Mouse (Mus musculus): Measurements from ENCODE around the gene Cyp2c70. TPM values are rescaled to one million over a fixed set of nuclear protein-coding genes. Genes with fewer than 3 reads are reported as not detected.
"Not testable (repeated sequence)": the region's sequence is repeated elsewhere in the genome, so short reads cannot be mapped to it uniquely, and the experiment has no call there.

Cyp2c70 gene
- not detected in 2 replicates for polyA plus RNA-seq (2014; fragmentation: Nextera tagmentation; extraction: Ambion mirVana)

- no peak within 1 kb of the TSS for H3K27ac ChIP-seq (ENCODE audit: low read depth, low read length)
- 67% methylated on average over 5 of the region's 5 CpGs for WGBS
- H3K9me3 ChIP-seq (ENCODE audit: control insufficient read depth, low read length), result no peaks in the 10 kb centered on the region
- no peaks in the 10 kb centered on the region for H3K4me1 ChIP-seq (ENCODE audit: control insufficient read depth, insufficient read depth, low read length)
- H3K36me3 ChIP-seq (ENCODE audit: control insufficient read depth, insufficient read depth, low read length), result no peaks in the 10 kb centered on the region
- H3K4me3 ChIP-seq (ENCODE audit: low read length), result no peak within 1 kb of the TSS
- H3K9ac ChIP-seq (ENCODE audit: low read depth, low read length), result no peak within 1 kb of the TSS
- ATAC-seq (ENCODE audit: low FRiP score, low TSS enrichment), result no peak
- H3K27me3 ChIP-seq (ENCODE audit: control insufficient read depth, insufficient read depth, low read length), result no peaks in the 10 kb centered on the region
- no peak within 1 kb of the TSS for H3K4me2 ChIP-seq (replicated peaks; ENCODE audit: low read depth, low read length)
These were observed at the start of gene Cyp2c70 for GRCm38 (mm10) chr19:40187160-40187559. Cyp2c70 (minus strand) TSS chr19:40187333.

DNA sequence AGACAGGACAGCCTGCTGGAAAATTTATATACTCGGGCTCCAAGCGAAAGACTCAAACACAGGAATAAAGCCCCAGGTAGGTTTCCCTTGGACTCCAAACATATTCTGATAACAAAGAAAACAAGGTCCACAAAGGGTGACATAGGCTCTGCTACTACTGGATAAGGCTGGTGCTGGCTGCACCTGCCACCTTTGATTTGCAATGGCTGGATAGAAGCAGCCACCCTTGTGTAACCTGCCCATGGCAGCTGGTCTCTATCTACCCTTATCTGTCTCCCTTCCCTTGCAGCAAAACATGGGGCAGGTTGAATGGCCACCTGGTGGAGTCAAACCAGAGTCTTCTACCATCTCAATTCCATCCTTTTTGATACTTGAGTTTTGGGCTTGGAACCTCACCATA lies 45.4 kb upstream of the Cyp2c70 start:
- no peak for ATAC-seq (ENCODE audit: low FRiP score, low TSS enrichment)
- H3K27me3 ChIP-seq (ENCODE audit: control insufficient read depth, insufficient read depth, low read length), result no peaks in the 10 kb centered on the region
- no peak overlapping the region for H3K4me3 ChIP-seq (ENCODE audit: low read length)
- H3K36me3 ChIP-seq (ENCODE audit: control insufficient read depth, insufficient read depth, low read length), result no peaks in the 10 kb centered on the region
- WGBS, result 80% methylated on average over 2 of the region's 2 CpGs
- no peaks in the 10 kb centered on the region for H3K9me3 ChIP-seq (ENCODE audit: control insufficient read depth, low read length)
- no peak overlapping the region for H3K27ac ChIP-seq (ENCODE audit: low read depth, low read length)
- H3K9ac ChIP-seq (ENCODE audit: low read depth, low read length), result no peak overlapping the region
- no peaks in the 10 kb centered on the region for H3K4me1 ChIP-seq (ENCODE audit: control insufficient read depth, insufficient read depth, low read length)
- no peak overlapping the region for H3K4me2 ChIP-seq (replicated peaks; ENCODE audit: low read depth, low read length)

DNA sequence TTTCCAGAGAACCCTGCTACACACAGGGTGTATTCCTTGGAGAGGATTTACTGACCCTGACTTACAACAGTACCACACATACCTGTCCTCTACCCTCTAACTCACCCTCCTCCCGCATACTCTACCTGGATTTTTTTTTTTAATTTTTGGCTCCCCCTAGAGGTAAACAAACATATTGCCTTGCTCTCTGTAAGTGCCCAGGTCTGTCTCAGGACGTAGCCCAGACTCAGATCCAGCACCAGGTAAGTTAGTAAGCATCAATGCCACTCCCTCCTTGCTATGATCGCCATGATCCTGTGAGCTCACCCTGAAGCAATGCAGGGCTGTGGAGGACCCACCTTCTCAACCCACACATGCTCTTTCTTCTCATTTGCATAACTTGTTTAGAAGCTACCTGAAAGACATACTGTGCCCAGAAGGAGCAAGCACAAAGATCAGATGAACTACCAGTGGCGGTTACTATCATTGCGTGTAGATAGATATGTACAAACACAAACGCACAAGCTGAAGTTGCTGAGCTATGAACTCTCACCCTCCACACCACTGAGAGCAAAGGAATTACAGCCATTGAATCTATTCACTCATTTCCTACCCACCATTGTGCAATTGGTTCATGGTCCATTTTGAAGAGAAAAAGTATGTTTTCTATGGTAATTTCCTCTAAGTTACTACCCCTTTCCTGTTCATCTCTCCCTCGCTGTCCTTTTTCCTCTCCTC lies 44.9 kb upstream of the Cyp2c70 start:
- no peaks in the 10 kb centered on the region for H3K9me3 ChIP-seq (ENCODE audit: control insufficient read depth, low read length)
- 72% methylated on average over 7 of the region's 7 CpGs for WGBS
- H3K27me3 ChIP-seq (ENCODE audit: control insufficient read depth, insufficient read depth, low read length), result no peaks in the 10 kb centered on the region
- no peak for ATAC-seq (ENCODE audit: low FRiP score, low TSS enrichment)
- H3K4me3 ChIP-seq (ENCODE audit: low read length), result no peak overlapping the region
- H3K27ac ChIP-seq (ENCODE audit: low read depth, low read length), result no peak overlapping the region
- no peak overlapping the region for H3K9ac ChIP-seq (ENCODE audit: low read depth, low read length)
- H3K4me1 ChIP-seq (ENCODE audit: control insufficient read depth, insufficient read depth, low read length), result no peaks in the 10 kb centered on the region
- no peaks in the 10 kb centered on the region for H3K36me3 ChIP-seq (ENCODE audit: control insufficient read depth, insufficient read depth, low read length)
- H3K4me2 ChIP-seq (replicated peaks; ENCODE audit: low read depth, low read length), result no peak overlapping the region

DNA sequence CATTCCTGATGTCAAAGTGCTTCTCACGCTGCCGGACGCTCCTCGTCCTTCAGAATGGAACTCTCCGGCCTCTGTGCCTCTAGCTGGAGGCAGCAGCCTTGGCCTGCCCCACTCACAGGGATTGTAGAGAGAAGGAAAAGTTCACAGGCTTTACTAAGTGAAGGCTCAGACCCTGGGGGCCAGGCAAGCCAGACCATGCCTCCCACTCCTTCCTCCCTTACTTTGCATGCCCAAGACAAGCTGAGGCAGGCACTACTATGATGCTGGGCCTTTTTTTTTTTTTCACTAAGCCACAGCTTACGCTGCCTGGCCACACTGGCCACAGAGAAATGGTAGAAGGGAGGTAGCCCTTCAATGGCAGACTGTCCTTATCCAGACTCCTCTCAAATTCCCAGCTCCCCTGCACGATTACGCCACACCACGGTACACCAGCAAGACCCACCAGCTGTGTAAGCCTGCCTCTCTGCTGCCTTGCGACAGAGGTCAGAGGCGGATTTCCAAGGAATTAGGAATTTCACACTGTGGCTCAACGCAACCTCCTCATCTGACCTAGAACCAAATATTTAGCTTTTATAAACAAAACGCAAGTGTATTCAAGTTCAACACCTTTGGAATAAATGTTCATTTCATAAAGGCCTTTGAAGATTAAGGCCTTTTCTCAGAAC lies 44.1 kb upstream of the Cyp2c70 start:
- Histone ChIP-seq H3K27me3 (ENCODE audit: control insufficient read depth, insufficient read depth, low read length) (no peaks in the 10 kb centered on the region), H3K4me3 (ENCODE audit: low read length) (no peak overlapping the region), H3K4me2 (replicated peaks; ENCODE audit: low read depth, low read length) (no peak overlapping the region), H3K4me1 (ENCODE audit: control insufficient read depth, insufficient read depth, low read length) (no peaks in the 10 kb centered on the region), H3K36me3 (ENCODE audit: control insufficient read depth, insufficient read depth, low read length) (no peaks in the 10 kb centered on the region), H3K9ac (ENCODE audit: low read depth, low read length) (no peak overlapping the region), H3K27ac (ENCODE audit: low read depth, low read length) (no peak overlapping the region), H3K9me3 (ENCODE audit: control insufficient read depth, low read length) (no peaks in the 10 kb centered on the region)
- WGBS, result 85% methylated on average over 13 of the region's 13 CpGs
- ATAC-seq (ENCODE audit: low FRiP score, low TSS enrichment), result no peak

GRCm38 (mm10) chr19:40226516-40227151 lies 39.5 kb upstream of the Cyp2c70 start:
- ATAC-seq (ENCODE audit: low FRiP score, low TSS enrichment), result no peak

DNA sequence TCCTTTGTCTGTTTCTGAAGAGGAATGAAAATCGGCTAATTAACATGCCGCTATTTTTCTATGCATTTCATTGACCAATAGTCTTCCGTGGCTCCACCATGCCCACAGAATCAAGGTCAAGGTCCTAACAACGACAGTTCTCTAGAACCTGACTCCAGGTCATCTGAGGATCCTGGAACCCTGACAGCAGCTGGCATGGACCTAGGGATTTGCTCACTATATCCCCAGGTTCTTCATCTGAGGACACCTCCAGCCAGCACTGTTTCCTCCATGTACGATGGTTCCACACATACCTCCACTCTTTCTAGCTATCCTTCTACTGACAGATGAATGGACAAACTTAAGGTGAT lies 38.6 kb upstream of the Cyp2c70 start:
- Histone ChIP-seq H3K9ac (ENCODE audit: low read depth, low read length) (no peak overlapping the region), H3K9me3 (ENCODE audit: control insufficient read depth, low read length) (no peaks in the 10 kb centered on the region), H3K4me2 (replicated peaks; ENCODE audit: low read depth, low read length) (no peak overlapping the region), H3K27ac (ENCODE audit: low read depth, low read length) (no peak overlapping the region), H3K36me3 (ENCODE audit: control insufficient read depth, insufficient read depth, low read length) (no peaks in the 10 kb centered on the region), H3K4me1 (ENCODE audit: control insufficient read depth, insufficient read depth, low read length) (no peaks in the 10 kb centered on the region), H3K27me3 (ENCODE audit: control insufficient read depth, insufficient read depth, low read length) (no peaks in the 10 kb centered on the region), H3K4me3 (ENCODE audit: low read length) (no peak overlapping the region)
- WGBS, result 65% methylated on average over 5 of the region's 5 CpGs
- no peak for ATAC-seq (ENCODE audit: low FRiP score, low TSS enrichment)

More at GRCm38 (mm10) chr19:40226516-40227151, 39.5 kb upstream of the Cyp2c70 start:
- no peaks in the 10 kb centered on the region for H3K4me1 ChIP-seq (ENCODE audit: control insufficient read depth, insufficient read depth, low read length)
- whole genome bisulfite sequencing, result 88% methylated on average over 12 of the region's 12 CpGs
- H3K36me3 ChIP-seq (ENCODE audit: control insufficient read depth, insufficient read depth, low read length), result no peaks in the 10 kb centered on the region
- H3K4me3 ChIP-seq (ENCODE audit: low read length), result no peak overlapping the region
- H3K4me2 ChIP-seq (replicated peaks; ENCODE audit: low read depth, low read length), result no peak overlapping the region
- no peak overlapping the region for H3K27ac ChIP-seq (ENCODE audit: low read depth, low read length)
- no peak overlapping the region for H3K9ac ChIP-seq (ENCODE audit: low read depth, low read length)
- H3K9me3 ChIP-seq (ENCODE audit: control insufficient read depth, low read length), result no peaks in the 10 kb centered on the region
- no peaks in the 10 kb centered on the region for H3K27me3 ChIP-seq (ENCODE audit: control insufficient read depth, insufficient read depth, low read length)

DNA sequence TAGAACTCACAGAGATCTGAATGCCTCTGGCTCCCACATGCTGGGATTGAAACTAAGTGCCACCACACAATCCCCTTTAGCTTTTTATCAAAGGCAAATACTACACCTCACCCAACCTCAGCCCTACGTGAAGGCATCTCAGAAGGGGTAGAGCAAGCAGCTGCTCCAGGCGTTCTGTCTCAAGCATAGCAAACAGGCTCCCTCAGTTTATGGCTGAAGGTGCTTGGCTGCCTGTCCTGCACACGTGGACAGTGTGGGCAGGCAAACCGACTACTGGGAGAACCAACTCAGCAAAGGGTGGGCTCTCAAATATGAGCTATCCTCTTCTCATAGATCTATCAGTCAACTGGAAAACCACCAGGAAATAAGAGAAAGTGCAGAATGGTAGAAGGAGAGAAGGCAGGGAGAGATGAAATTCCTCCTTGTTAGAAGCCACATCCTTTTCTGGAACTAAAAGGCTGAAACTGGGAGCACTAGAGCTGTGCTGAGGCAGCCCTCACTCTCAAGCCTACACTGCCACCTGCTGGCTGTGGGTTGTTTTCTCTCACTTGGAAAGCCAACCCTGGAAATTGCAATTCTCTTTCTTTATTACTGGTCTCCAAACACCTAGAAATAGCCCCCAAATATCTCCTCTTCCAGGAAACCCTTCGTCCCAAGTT lies 38.1 kb upstream of the Cyp2c70 start:
- ATAC-seq (ENCODE audit: low FRiP score, low TSS enrichment), result peak; percentile 60; the same call in 1 of the 2 replicates
- Histone ChIP-seq H3K27me3 (ENCODE audit: control insufficient read depth, insufficient read depth, low read length) (no peaks in the 10 kb centered on the region), H3K4me3 (ENCODE audit: low read length) (no peak overlapping the region), H3K9ac (ENCODE audit: low read depth, low read length) (no peak overlapping the region), H3K4me1 (ENCODE audit: control insufficient read depth, insufficient read depth, low read length) (no peaks in the 10 kb centered on the region), H3K36me3 (ENCODE audit: control insufficient read depth, insufficient read depth, low read length) (no peaks in the 10 kb centered on the region), H3K9me3 (ENCODE audit: control insufficient read depth, low read length) (no peaks in the 10 kb centered on the region), H3K27ac (ENCODE audit: low read depth, low read length) (no peak overlapping the region), H3K4me2 (replicated peaks; ENCODE audit: low read depth, low read length) (no peak overlapping the region)
- 71% methylated on average over 5 of the region's 5 CpGs for WGBS

DNA sequence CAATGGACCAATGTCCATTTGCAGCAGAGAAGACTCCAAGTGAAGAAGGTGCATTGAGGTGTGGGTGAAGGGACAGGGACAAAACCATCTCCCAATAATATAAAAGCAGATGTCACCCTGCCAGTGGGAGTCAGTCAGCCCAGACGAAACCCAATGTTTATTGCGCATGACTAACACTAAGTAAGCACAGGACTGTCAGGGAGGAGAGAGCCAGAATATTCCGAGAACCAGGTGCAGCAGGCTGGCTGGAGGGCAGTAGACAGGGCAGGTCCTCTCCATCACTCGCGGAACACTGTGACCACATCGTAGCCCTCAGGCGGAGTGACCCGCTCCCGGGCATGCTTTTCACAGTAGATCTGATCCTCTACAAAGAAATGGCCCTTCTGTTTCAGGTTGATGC lies 35.2 kb upstream of the Cyp2c70 start:
- not testable (repeated sequence) for H3K4me3 ChIP-seq (ENCODE audit: low read length); H3K27ac ChIP-seq (ENCODE audit: low read depth, low read length); H3K9me3 ChIP-seq (ENCODE audit: control insufficient read depth, low read length); H3K4me2 ChIP-seq (replicated peaks; ENCODE audit: low read depth, low read length); H3K4me1 ChIP-seq (ENCODE audit: control insufficient read depth, insufficient read depth, low read length); ATAC-seq (ENCODE audit: low FRiP score, low TSS enrichment); H3K27me3 ChIP-seq (ENCODE audit: control insufficient read depth, insufficient read depth, low read length); H3K36me3 ChIP-seq (ENCODE audit: control insufficient read depth, insufficient read depth, low read length); H3K9ac ChIP-seq (ENCODE audit: low read depth, low read length)
- WGBS, result 79% methylated on average over 9 of the region's 9 CpGs

DNA sequence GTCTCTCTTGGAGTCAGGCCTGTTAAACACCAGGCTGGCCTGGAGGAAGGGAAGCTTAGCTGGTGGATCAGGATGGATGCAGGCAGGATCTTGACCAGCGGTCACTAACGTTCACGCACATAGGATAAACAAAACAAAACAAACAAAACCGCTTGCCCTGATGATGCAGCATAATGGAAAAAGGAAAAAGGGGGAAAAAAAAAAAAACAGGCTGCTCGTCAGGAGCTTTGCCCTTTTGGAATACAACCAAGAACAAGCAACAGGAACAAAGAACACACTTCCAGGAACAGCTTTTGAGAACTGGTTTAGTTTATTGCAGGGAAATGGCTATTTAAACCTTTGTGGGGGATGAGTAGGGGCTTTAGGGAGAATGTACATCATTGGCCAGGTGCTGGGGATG lies 33.7 kb upstream of the Cyp2c70 start:
- Histone ChIP-seq H3K27me3 (ENCODE audit: control insufficient read depth, insufficient read depth, low read length) (no peaks in the 10 kb centered on the region), H3K36me3 (ENCODE audit: control insufficient read depth, insufficient read depth, low read length) (no peaks in the 10 kb centered on the region), H3K4me3 (ENCODE audit: low read length) (no peak overlapping the region), H3K4me2 (replicated peaks; ENCODE audit: low read depth, low read length) (no peak overlapping the region), H3K9ac (ENCODE audit: low read depth, low read length) (no peak overlapping the region), H3K27ac (ENCODE audit: low read depth, low read length) (no peak overlapping the region), H3K9me3 (ENCODE audit: control insufficient read depth, low read length) (no peaks in the 10 kb centered on the region), H3K4me1 (ENCODE audit: control insufficient read depth, insufficient read depth, low read length) (no peaks in the 10 kb centered on the region)
- ATAC-seq (ENCODE audit: low FRiP score, low TSS enrichment), result no peak
- 82% methylated on average over 5 of the region's 5 CpGs for WGBS

Measured in kidney, embryonic 14.5 days (tissue).